24 mouse cellular contexts compared by ENCODE assay signal in genomic region chr16:13464662-13465061, GRCm38 (mm10).
DNase-seq lines count a peak whose midpoint lies in the region; ATAC-seq and TF ChIP-seq lines count a peak whose summit lies in the region.
"Had no signal": no experiment of that assay in that cellular context is flagged by ENCODE, and none has a peak within 500 bp of the region (broad histone marks: within the 10 kb centered on the region; RNA-seq: fewer than 3 reads in every experiment).

No protein-coding gene starts in this region.

- no peak for ATAC-seq in kidney, postnatal 0 days (replicated peaks; ENCODE audit: low FRiP score, low read depth)
- no peak for ATAC-seq in midbrain, postnatal 0 days (ENCODE audit: low FRiP score)
- no peak for ATAC-seq in midbrain, embryonic 14.5 days (ENCODE audit: low FRiP score, low TSS enrichment)
- ATAC-seq: activated CD4-positive, CD25-positive, alpha-beta regulatory T cell, adult 4 months; forebrain, embryonic 15.5 days; Patski had no signal

- no peaks in the 10 kb centered on the region for H3K79me2 ChIP-seq in MEL (ENCODE audit: control insufficient read depth, insufficient read depth, low read length, poor library complexity)

- no peak for TF ChIP-seq POLR2A in MEL (IDR thresholded peaks at IDR 0.05; ENCODE audit: control insufficient read depth in 1 of 2, insufficient read depth in 1 of 2, low read depth in 1 of 2, low read length in 2 of 2, poor library complexity in 1 of 2)

- TF ChIP-seq RAD21 in MEL (IDR thresholded peaks at IDR 0.05; ENCODE audit: low read depth, low read length) = no peak; the same call in 1 of the 2 replicates

- no peaks in the 10 kb centered on the region for H3K4me1 ChIP-seq in kidney, postnatal 0 days (replicated peaks; ENCODE audit: insufficient read depth, low read length)
- H3K4me1 ChIP-seq in midbrain, postnatal 0 days (ENCODE audit: insufficient read depth, low read length) = no peaks in the 10 kb centered on the region
- no peaks in the 10 kb centered on the region for H3K4me1 ChIP-seq in midbrain, embryonic 14.5 days (ENCODE audit: control insufficient read depth, insufficient read depth, low read length)
- no peaks in the 10 kb centered on the region for H3K4me1 ChIP-seq in MEL (ENCODE audit: control insufficient read depth in 1 of 2, insufficient read depth in 2 of 2, low read length in 2 of 2)
- H3K4me1 ChIP-seq: heart, embryonic 10.5 days had no signal

- H3K9ac ChIP-seq in kidney, postnatal 0 days (ENCODE audit: low read depth, low read length) = no peak overlapping the region
- no peak overlapping the region for H3K9ac ChIP-seq in midbrain, postnatal 0 days (replicated peaks; ENCODE audit: low read length, poor library complexity, severe bottlenecking)
- H3K9ac ChIP-seq in midbrain, embryonic 14.5 days (replicated peaks; ENCODE audit: low read length) = no peak overlapping the region
- H3K9ac ChIP-seq in MEL (ENCODE audit: control insufficient read depth, low read depth, low read length, poor library complexity, severe bottlenecking) = no peak overlapping the region
- H3K9ac ChIP-seq: embryonic facial prominence, embryonic 15.5 days; forebrain, embryonic 15.5 days; lung, embryonic 15.5 days had no signal

- DNase-seq in kidney, postnatal 0 days (ENCODE audit: low spot score) = no peak
- DNase-seq in kidney, postnatal 25 days = no peak
- DNase-seq in midbrain, postnatal 0 days (ENCODE audit: low spot score) = no peak
- DNase-seq in midbrain, embryonic 14.5 days = no peak
- peak; percentile 23 for DNase-seq in MEL (ENCODE audit: low read depth, low spot score)
- DNase-seq in cerebellum, adult 11 months = no peak
- DNase-seq in right cerebral cortex, adult 2 months (ENCODE audit: low spot score in 2 of 2) = no peak
- DNase-seq: adrenal gland, adult 8-10 months; B cell, adult 2 months; cerebellum, adult 2 months; gastrocnemius, postnatal 10 days; kidney, adult 18-20 months; liver; right cerebral cortex, postnatal 14 days; thymus, postnatal 25 days had no signal

- H3K27ac ChIP-seq in kidney, postnatal 0 days = no peak overlapping the region
- H3K27ac ChIP-seq in midbrain, postnatal 0 days (ENCODE audit: low read depth, low read length) = no peak overlapping the region
- H3K27ac ChIP-seq in midbrain, embryonic 14.5 days (replicated peaks; ENCODE audit: low read depth, low read length) = no peak overlapping the region
- no peak overlapping the region for H3K27ac ChIP-seq in MEL (ENCODE audit: control insufficient read depth, low read depth, low read length)
- H3K27ac ChIP-seq: embryonic facial prominence, embryonic 15.5 days; forebrain, embryonic 15.5 days; heart, embryonic 10.5 days; hindbrain, embryonic 10.5 days; limb, embryonic 10.5 days; lung, embryonic 15.5 days; macrophage had no signal

- peak; percentile 21; the same call in 1 of the 2 replicates for TF ChIP-seq CTCF in kidney, postnatal 0 days (IDR thresholded peaks at IDR 0.05; ENCODE audit: low read depth)
- TF ChIP-seq CTCF in midbrain, postnatal 0 days (IDR thresholded peaks at IDR 0.05) = peak; percentile 41
- TF ChIP-seq CTCF in MEL (IDR thresholded peaks at IDR 0.05 in 2 of 3, conservative IDR thresholded peaks at IDR 0.05 in 1 of 3; ENCODE audit: control insufficient read depth in 1 of 3, insufficient read depth in 1 of 3, low read depth in 2 of 3, low read length in 3 of 3, poor library complexity in 1 of 3, severe bottlenecking in 1 of 3) = peak; percentile 21 to 51 (median 25); a peak in 4 of 6 replicates

- H3K4me2 ChIP-seq in kidney, postnatal 0 days (ENCODE audit: low read length) = no peak overlapping the region
- H3K4me2 ChIP-seq in midbrain, postnatal 0 days (ENCODE audit: low read depth, low read length, poor library complexity, severe bottlenecking) = no peak overlapping the region
- no peak overlapping the region for H3K4me2 ChIP-seq in midbrain, embryonic 14.5 days (ENCODE audit: low read length)
- H3K4me2 ChIP-seq: embryonic facial prominence, embryonic 15.5 days; forebrain, embryonic 15.5 days; lung, embryonic 15.5 days had no signal

- no peaks in the 10 kb centered on the region for H3K27me3 ChIP-seq in kidney, postnatal 0 days (ENCODE audit: insufficient read depth, low read length)
- no peaks in the 10 kb centered on the region for H3K27me3 ChIP-seq in midbrain, postnatal 0 days (ENCODE audit: insufficient read depth, low read length)
- no peaks in the 10 kb centered on the region for H3K27me3 ChIP-seq in midbrain, embryonic 14.5 days (ENCODE audit: control insufficient read depth, insufficient read depth, low read length)
- no peaks in the 10 kb centered on the region; a peak in 1 of 4 replicates for H3K27me3 ChIP-seq in MEL (ENCODE audit: control insufficient read depth in 1 of 2, insufficient read depth in 2 of 2, low read length in 2 of 2)
- H3K27me3 ChIP-seq: embryonic facial prominence, embryonic 15.5 days; lung, embryonic 15.5 days; Patski had no signal

- 92% methylated on average over 5 of the region's 5 CpGs for WGBS in kidney, postnatal 0 days
- WGBS in midbrain, postnatal 0 days = 88% methylated on average over 5 of the region's 5 CpGs
- WGBS in midbrain, embryonic 14.5 days = 84% methylated on average over 5 of the region's 5 CpGs

- H3K9me3 ChIP-seq in kidney, postnatal 0 days (replicated peaks; ENCODE audit: low read length) = no peaks in the 10 kb centered on the region
- H3K9me3 ChIP-seq in midbrain, postnatal 0 days (ENCODE audit: low read length) = no peaks in the 10 kb centered on the region
- H3K9me3 ChIP-seq in midbrain, embryonic 14.5 days (ENCODE audit: control insufficient read depth, low read length) = no peaks in the 10 kb centered on the region
- no peaks in the 10 kb centered on the region for H3K9me3 ChIP-seq in MEL (replicated peaks; ENCODE audit: insufficient read depth, low read length)
- H3K9me3 ChIP-seq: embryonic facial prominence, embryonic 15.5 days; forebrain, embryonic 15.5 days; heart, embryonic 10.5 days; hindbrain, embryonic 10.5 days; limb, embryonic 10.5 days; lung, embryonic 15.5 days had no signal

- TF ChIP-seq EP300 in MEL (IDR thresholded peaks at IDR 0.05; ENCODE audit: low read depth in 1 of 2, low read length in 2 of 2) = no peak

- no peaks in the 10 kb centered on the region for H3K36me3 ChIP-seq in kidney, postnatal 0 days (ENCODE audit: insufficient read depth, low read length)
- H3K36me3 ChIP-seq in midbrain, postnatal 0 days (ENCODE audit: insufficient read depth, low read length) = peaks cover 3% of the 10 kb centered on the region
- no peaks in the 10 kb centered on the region for H3K36me3 ChIP-seq in midbrain, embryonic 14.5 days (ENCODE audit: control insufficient read depth, insufficient read depth, low read length)
- no peaks in the 10 kb centered on the region for H3K36me3 ChIP-seq in MEL (ENCODE audit: control insufficient read depth in 1 of 2, insufficient read depth in 2 of 2, low read length in 2 of 2)
- H3K36me3 ChIP-seq: embryonic facial prominence, embryonic 15.5 days; forebrain, embryonic 15.5 days; heart, embryonic 10.5 days; hindbrain, embryonic 10.5 days; limb, embryonic 10.5 days; lung, embryonic 15.5 days had no signal

- H3K4me3 ChIP-seq in kidney, postnatal 0 days (replicated peaks; ENCODE audit: low read depth, low read length) = no peak overlapping the region
- no peak overlapping the region for H3K4me3 ChIP-seq in midbrain, postnatal 0 days (ENCODE audit: low read depth, low read length)
- no peak overlapping the region for H3K4me3 ChIP-seq in midbrain, embryonic 14.5 days (replicated peaks; ENCODE audit: low read depth, low read length)
- no peak overlapping the region for H3K4me3 ChIP-seq in MEL (ENCODE audit: control insufficient read depth in 1 of 2, insufficient read depth in 1 of 2, low read depth in 2 of 2, low read length in 2 of 2)
- H3K4me3 ChIP-seq: embryonic facial prominence, embryonic 15.5 days; forebrain, embryonic 15.5 days; heart, embryonic 10.5 days; hindbrain, embryonic 10.5 days; limb, embryonic 10.5 days; lung, embryonic 15.5 days had no signal

TF ChIP-seq in MEL, 35 proteins besides CTCF, POLR2A, EP300 and RAD21:
- TF ChIP-seq POLR2AphosphoS5 (IDR thresholded peaks at IDR 0.05; ENCODE audit: borderline replicate concordance, low read depth, low read length) (no peak), MAZ (IDR thresholded peaks at IDR 0.05; ENCODE audit: low read depth, low read length) (no peak), SMC3 (IDR thresholded peaks at IDR 0.05; ENCODE audit: low read depth, low read length) (peak; percentile 37), UBTF (IDR thresholded peaks at IDR 0.05; ENCODE audit: borderline replicate concordance, insufficient read depth, low read depth, low read length) (no peak)
TF ChIP-seq in MEL: peak in this region for 1.
